Mouse (Mus musculus) frontal cortex, postnatal 36 days (tissue): ENCODE measurements around the gene Sap30l.
A peak's percentile ranks its signal among the peaks of the same experiment; 100 is the strongest.
"Not testable (repeated sequence)": the region's sequence is repeated elsewhere in the genome, so short reads cannot be mapped to it uniquely, and the experiment has no call there.

Experiments used
- DNase-seq, 2 experiments: peaks; one replicate each; pipeline ENCODE4 v3.0.0; 2022; ENCODE audit warnings: low spot score in 2 of 2

Gene Sap30l

DNA sequence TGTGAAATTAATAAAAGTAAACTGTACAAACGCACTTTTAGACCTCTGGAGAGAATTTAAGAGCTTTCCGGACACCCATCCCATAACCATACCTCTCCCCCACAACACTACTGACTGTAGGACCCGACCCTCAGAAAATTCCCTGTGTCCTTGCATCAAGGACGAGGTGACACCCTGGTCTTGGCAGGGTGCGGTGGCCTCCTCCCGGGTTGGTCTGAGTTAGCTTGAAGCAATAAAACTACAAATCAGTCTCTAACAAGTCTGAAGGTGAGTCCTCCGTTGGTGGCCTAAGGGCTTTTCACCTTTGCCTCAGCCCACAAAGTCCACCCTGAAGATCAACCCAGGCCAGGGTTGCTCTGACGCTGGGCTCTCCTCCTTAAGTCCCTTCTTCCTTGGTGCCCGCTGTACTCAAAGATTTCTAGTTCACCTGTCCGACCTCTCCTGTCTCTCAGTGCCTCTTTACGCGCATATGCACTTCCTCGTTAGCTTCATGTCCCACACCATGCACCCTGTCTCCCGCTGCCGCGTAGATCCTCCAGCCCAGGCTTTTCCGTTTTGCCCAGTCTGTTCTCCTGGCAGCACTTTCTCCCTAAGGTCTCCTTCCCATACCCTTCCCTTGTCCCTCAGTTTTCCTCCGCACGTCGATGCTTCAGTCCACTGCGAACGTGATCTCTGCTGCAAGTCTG is 1.0 kb upstream of the Sap30l start:
- DNase-seq: no peak

DNA sequence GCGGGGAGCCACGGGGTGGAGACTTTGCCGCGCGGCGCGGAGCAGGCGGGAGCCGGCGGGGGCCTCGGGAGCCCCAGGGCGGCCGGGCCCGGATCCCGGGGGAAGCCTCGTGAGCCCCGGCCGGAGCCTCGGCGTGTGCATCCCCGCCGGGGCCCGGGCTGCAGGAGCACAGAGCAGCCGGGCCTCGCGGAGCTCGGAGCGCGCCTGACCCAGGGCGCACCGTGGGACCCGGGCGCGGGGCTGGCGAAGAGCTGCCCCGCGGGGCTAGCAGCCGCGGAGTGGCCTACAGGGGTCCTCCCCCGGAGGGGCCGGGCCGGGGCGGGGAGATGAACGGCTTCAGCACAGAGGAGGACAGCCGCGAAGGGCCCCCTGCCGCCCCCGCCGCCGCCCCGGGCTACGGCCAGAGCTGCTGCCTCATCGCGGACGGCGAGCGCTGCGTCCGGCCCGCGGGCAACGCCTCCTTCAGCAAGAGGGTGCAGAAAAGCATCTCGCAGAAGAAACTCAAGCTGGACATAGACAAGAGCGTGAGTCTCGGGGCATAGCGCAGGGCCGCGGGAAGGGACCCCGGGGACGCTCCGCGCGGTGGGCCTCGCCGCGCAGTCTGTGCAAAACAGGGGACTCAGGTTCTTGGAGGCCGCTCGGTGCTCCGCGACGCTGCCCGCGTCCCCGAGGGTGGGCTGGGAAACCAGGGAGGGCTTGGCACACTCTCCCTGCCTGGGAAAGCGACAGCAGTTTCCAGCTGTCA is 501 bp downstream of the Sap30l start:
- DNase-seq: peak; percentile 35 to 40

DNA sequence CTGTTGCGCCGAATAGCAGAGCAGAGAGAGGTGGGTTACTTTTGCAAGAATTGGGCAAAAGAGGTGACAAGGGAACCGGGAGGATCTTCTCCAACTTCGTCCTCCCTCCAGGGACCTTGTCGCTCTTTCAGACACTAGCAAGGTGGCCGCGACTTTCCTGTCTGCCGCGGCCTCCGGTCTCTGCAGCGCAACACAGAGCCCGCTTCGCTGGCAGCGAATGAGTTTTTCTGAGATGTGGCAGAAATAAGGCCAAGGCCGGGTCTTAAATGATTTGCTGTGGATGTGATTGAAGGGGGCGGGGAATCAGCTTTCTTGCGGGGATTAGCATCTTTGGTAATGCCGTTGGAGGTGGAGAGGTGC is 1.1 kb downstream of the Sap30l start:
- DNase-seq: peak; percentile 17 to 23

DNA sequence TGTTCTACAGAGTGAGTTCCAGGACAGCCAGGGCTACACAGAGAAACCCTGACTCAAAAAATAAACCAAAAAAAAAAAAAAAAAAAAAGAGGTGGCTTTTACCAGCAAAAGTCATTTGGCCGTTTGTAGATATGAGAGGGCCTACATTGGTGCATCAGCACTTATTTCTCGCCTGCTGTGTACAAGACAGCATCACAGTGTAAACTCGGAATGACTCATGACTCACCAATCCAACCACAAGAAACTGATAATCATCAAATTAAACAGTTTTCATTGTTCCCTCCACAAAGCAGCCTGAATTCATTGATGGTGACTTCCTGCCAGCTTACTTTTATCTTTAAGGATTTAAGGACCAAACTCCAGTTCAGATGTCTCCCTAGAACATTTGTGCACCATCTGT is 3.6 kb downstream of the Sap30l start:
- DNase-seq: no peak

DNA sequence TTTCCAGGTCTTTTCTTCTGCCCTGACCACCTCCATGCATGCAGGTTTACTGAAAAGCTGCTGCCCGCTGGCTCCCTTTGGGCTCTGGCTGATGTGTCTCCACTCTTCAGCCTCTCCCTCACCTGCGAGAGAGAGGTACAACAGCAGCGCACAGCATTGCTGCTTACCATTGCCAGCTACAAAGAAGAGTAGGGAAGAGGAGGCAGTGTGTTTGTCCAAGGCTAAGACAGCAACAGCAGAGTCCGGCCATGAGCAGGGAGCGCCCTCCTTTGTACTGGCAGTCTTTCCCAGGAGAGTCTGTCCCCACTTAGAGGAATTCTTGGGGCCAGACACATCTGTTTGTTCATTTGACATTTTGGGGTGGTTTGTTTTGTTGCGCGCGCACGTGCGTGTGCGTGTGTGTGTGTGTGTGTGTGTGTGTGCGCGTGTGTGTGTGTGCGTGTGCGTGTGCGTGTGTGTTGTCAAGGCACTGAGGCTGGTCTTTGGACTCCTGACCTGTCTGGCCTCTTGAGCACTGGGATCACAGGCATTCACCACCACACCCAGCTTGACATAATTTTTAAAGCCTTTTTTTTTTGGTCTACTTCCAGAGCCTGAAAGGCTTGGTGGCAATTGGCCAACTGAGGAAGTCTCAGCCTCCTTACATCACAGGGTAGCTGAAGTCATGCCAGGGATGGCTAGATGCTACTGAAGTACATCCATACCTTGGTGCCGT is 7.7 kb downstream of the Sap30l start:
- no peak for DNase-seq

DNA sequence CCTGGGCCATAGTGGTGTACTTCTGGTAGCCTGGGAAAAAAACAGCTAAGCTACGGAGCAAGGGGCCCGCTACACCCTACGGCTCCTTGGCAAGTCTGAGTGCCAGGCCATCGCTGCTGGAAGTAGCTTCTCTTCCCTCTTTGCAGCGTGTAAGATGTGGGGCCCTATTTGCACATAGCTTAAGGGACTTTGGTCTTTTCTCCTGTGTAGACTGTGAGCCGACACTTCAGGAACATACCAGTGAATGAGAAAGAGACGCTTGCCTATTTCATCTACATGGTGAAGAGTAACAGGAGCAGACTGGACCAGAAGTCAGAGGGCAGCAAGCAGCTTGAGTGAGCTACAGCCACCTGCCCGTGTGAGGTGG is 8.3 kb downstream of the Sap30l start:
- no peak for DNase-seq

DNA sequence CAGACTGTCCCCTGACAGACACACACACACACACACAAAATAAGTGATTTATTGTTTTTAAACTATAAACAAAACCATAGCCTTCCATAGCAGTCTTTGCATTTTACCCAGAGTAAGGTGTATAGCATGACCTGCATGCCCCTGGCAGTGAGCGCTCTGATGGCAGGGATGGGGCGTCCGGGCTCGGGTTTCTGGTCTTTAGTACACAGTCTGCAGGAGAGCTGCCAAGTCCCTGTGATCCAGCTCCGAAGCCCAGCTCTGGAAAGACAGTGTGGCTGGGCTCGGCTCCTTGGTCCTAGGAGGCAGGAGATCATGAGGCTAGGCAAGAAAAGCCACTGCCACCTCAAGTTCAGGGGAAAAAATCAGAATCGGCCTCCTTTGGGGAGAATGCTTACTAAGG is 9.6 kb downstream of the Sap30l start:
- DNase-seq: no peak

DNA sequence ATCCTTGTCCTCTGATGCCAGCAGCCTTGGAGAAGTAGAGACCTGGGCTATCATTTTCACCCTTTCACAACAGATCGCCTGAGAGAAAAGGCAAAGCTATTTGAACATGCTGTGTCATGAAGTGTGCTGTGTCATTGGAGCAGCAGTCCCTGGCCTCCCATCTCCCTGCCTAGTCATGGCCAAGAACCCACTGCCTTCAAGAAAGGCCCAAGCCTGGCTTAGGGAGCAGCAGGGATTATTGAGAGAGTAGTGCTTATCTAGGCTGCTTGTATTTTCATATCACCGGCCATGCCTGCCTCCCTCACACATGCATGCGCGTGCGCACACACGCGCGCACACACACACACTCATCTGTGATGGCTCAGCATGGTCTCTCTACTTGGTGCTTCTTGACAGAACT is 10.8 kb downstream of the Sap30l start:
- no peak for DNase-seq

DNA sequence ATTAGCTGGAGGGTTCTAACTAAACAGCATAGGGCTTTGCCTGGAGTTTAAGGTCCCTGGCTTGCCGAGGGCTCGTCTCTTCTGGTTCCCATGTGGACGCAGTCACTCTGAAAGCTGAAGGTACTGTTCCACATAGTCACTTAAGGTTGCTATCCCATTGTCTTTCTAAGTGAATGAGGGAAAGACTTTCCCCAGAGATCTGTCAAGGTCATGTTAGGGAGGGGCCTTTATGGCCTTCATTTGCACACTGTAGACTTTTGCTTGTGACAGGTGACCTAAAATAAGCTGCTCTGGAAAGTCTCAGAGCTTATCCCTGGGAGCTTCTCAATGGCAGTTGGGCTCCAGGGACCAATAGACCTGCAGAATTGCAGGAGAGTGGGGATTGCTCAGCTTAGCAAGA is 12.2 kb downstream of the Sap30l start:
- no peak for DNase-seq

DNA sequence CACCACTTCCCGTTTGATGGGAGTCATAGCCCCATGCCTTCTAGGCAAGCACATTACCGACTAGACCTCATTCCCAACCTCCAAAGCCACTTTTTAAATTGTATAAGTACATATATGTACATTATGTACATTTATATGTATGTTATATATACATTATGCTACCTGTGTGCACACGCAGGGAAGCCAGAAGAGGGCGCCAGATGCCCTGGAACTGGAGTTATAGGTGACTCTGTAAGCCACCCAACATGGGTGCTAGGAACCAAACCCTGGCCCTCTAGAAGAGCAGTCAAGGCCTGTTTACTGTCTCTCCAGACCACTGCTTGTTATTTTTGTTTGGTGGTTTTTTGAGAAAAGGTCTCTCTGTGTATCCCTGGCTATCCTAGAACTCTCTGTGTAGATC is 16.8 kb downstream of the Sap30l start:
- no peak for DNase-seq

DNA sequence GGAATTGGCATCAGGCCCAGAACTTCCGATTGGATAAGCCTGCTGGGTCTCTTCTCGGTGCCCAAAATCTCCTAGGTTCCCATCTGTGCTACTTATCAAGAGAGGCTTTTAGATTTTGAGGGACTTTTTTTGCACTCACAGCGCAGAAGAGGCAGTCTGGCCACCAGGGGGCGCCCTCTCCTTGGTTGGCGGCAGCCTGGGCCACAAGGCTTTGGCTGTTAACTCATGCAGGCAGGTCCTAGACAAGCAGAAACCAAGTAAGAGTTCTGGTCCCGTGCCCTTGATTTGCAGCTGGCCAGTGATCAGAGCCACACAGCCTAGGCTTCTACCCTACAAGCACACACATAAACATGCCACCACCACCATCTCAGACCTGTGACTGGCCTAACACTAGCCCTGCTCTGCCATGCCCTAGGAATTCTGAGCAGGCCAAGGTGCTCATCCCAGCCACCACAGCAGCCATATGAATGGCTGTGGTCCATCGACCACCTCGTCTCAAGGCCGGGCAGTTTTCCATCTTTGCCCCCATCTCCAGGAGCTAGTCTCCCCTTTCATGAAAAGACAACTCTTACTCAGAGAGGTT is 18.7 kb downstream of the Sap30l start:
- peak; percentile 69 to 75 for DNase-seq

DNA sequence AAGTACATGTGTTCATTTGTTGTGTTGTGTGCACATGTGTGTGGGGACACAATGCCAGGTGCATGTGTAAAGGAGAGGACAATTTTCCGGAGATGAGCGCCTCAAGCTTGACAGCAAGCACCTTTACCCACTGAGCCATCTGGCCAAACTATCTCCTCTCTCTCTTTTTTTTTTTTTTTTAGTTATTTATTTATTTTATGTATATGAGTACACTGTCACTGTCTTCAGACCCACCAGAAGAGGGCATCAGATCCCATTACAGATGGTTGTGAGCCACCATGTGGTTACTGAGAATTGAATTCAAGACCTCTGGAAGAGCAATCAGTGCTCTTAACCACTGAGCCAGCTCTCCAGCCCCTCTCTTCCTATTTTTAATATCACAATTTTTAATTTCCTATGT is 21.7 kb downstream of the Sap30l start:
- not testable (repeated sequence) for DNase-seq

DNA sequence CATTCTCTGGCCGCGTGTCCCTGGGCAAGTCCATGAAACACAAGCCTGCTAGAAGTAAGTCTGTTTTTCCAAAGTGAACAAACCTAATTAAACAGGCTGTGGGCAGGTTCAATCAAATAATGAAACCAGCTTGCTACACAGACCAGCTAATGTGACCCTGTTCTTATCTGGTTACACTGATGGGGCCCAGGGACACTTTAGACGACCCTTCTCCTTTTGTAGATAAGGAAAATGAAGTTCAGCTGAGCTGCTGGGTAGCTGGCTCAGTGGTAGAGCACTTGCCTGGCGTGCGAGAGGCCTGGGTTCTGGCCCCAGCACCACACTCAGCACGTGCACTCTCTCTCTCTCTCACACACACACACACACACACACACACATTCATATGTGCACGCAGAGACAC is 22.3 kb downstream of the Sap30l start:
- DNase-seq: no peak

DNA sequence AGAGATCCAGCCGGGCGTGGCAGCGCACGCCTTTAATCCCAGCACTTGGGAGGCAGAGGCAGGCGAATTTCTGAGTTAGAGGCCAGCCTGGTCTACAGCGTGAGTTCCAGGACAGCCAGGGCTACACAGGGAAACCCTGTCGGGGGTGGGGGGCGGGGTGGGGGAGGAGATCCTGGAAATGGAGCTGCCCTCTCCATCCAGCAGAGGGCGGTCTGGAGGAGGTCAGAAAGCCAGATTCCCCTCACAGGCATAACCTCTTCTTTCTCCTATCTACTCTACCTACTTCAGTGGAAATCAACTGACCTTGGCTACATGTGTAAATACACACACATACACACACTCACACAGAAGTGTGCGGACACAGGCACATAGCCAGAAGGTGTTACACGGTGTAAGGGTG is 23.8 kb downstream of the Sap30l start:
- DNase-seq: not testable (repeated sequence)

DNA sequence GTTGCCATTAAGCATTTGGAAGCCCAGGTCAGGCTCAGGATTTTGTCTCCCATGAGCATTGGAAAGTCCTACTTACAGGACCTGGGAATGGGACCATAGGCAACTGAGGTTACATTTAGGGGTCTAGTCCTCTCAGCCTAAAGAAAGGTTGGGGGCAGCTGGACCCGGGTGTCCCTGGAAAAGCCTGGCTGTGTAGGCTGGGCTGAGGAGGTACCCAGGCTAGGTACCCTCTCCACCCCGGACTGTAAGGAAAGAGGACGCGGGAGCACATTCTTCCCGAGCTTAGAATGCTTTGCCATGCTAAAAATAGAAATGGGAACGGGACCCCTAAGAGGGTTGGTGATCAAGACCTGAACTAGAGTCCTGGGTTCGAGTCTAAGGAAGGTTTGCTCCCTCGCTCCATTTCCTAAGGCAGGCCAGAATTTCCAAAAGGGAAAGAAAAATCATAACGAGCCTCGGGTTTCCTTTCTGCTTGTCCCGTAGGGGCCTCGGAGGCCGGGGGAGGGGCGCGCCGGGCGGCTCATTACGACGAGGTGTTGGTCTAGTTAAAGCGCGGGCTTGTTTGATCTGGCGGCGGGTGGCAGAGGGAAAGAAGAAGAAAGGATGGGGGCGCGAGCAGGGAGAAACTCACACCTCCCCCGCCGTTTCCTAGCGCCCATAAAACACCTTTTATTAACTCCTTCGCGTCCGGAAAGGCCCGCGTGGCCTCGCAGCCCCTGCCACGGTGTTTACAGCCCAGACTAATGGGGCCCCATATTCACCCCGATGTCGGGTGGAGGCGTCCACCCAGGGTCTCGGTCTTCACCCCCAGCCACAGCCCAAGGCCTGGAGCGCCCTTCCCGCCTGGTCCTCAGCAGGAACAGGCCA is 25.8 kb downstream of the Sap30l start:
- DNase-seq: no peak

DNA sequence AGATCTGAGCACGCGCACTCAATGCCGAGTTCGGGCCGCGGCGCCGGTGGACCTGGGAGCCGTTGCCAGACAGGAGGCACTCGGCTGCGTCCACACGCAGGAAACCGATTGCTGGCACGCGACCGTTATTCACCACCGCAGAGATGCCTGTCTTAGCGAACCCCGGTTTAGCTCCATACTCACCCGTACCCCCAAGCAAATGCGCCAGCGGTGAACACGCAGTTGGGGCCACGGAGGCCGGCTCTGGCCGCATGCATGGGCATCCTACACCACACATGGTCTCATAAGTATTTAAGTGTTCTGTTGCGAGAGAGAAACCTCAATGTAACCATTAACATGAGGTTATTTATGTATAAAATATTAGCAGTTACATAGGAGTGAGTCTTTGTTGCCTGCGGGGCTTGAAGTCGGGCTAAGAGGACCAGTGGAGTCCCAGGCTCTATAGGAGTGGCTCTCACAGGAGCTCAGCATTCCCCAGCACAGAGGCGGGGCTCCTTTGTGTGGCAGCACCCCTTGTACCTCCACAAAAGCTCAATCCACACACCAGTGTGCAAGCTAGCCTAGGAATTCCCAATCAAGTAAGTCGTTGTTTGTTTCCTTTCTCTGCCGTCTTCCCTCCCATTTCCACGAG is 26.6 kb downstream of the Sap30l start:
- DNase-seq: no peak

DNA sequence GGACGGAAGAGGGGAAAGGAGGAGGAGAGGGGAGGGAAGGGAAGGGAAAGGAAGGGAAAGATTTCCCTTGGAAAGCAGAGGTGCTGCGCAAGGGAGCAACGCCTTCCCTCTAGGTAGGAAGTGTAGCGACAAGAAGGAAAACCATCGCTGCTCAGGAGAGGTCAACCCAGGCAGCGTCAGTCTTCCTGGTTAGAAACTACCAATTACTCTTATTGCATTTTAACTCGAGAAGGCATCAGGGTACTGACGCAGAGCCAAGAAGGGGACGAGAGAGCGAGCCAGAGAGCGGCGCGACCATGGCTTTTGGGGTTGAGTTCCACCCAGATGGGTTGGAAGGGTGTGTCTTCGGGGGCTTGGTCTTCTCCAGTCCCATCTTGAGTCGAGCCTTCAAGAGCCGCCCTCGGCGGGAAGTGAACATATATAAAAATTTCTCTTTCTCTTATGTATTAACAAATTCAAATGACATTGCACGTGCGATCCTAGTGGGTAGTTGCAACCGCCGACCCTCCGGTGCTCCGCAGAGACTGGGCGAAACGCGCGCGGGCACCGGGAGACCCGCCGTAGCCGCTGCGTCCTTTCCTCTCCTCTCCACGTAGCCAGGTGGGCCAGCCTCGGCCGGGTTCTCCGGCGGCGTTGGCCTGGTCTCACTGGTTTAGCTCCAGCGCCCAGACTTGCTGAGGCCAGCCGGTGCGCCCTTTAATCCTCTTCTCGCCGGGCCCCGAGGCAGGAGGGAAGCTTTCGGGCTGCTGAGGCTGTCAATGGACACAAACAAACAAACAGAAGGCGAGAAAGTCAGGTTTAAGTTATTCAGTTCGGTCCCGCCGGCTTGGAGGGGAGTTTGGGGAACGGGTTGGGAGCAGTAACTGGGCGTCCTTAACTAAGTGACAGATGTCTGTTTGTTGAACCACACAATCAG is 27.8 kb downstream of the Sap30l start:
- no peak for DNase-seq

DNA sequence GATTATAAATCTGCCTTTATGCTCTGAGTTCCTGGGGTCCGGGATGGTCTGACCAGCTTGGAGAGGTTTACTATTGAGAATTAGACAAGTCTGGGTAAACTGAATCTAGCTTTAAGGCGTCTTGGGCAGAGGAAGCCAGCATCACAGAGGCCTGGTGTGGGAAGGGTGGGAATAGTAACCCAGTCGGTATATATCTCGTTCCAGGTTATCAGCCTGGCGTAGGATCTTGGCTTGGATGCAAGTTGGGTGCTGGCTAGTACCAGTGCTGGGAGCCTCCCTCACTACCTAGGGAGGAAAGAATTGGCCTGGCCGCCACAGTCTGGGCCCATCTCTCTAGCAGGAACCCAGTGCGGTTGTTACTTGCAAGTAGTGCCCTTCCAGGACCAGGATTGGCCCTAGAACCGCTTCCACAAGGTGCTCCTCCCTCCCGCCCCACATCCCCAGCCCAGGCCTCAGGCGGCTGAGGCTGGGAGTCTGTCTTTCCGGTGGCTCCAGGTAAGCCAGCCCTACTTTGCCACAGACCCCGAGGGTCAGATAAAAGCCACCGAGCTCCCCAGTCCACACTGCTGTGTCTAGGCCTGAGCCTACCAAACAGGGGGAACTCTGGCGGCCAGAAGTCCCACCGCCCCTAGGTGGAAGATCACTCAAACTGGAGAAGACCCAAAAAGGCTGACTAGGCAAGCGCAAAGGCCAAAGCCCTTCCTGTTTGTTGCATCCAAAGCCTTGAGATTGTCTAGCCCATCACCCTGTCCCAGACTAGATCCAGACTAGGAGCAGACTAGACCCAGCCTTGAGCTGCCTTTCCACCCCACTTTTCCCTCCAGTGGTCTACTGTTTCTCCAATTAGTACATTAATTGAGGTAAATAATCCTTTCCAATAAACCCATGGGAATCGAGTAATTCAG is 28.7 kb downstream of the Sap30l start:
- no peak for DNase-seq

DNA sequence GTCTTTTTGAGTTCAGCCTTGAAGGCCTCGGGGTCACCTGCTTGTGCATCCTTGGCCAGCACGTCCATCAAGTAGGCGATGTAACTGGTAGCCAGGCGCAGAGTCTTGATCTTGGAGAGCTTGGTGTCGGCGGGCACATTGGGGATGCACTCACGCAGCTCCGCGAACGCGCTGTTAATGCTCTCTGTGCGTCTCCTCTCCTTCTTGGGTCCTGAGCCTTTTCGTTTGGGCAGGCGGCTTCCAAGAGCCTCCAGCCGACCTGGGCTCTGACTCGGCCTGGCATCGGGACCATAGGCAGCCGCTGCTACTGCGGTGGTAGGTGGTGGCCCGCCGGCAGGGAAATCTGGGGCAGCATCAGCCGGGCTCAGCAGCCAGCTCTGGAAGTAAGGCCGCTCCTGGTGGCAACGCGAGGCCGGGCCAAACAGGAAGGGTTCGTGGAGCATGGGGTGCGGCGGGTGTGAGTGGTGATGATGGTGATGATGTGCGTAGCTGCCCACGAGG is 29.9 kb downstream of the Sap30l start:
- DNase-seq: no peak
